Mouse (Mus musculus) testis, adult 2 months (tissue): ENCODE data around the gene Lrrk1. TPM values are rescaled to one million over a fixed set of nuclear protein-coding genes. Genes with fewer than 3 reads are reported as not detected.

Experiments used
- H3K27ac ChIP-seq: fragments of 200-500 bp; 2 replicates; pipeline ENCODE4 v1.5.1; 2012; ENCODE audit warnings: low read depth, low read length; ENCODE audit not compliant: control insufficient read depth, insufficient read depth
- H3K27me3 ChIP-seq: fragments of 200-500 bp; 2 replicates; pipeline ENCODE4 v1.6.1; 2012; ENCODE audit warnings: mild to moderate bottlenecking, low read length, moderate library complexity; ENCODE audit not compliant: control insufficient read depth, insufficient read depth
- H3K36me3 ChIP-seq: fragments of 200-500 bp; 2 replicates; pipeline ENCODE4 v1.6.1; 2012; ENCODE audit warnings: mild to moderate bottlenecking, low read length; ENCODE audit not compliant: control insufficient read depth, insufficient read depth
- H3K4me1 ChIP-seq: fragments of 200-500 bp; 2 replicates; pipeline ENCODE4 v1.6.1; 2012; ENCODE audit warnings: low read length; ENCODE audit not compliant: control insufficient read depth, insufficient read depth
- H3K4me3 ChIP-seq: fragments of 200-500 bp; 2 replicates; pipeline ENCODE4 v1.5.1; 2012; ENCODE audit warnings: low read depth, mild to moderate bottlenecking, low read length, moderate library complexity, mixed read lengths; ENCODE audit not compliant: control insufficient read depth
- CTCF ChIP-seq: fragments of 200-500 bp; IDR thresholded peaks from 2 replicates; pipeline ENCODE4 v1.5.1; 2012; ENCODE audit warnings: low read depth, mild to moderate bottlenecking, inconsistent platforms, low read length, moderate library complexity; ENCODE audit not compliant: control insufficient read depth, insufficient read depth, insufficient replicate concordance
- POLR2A ChIP-seq: fragments of 200-500 bp; IDR thresholded peaks from 2 replicates; pipeline ENCODE4 v1.6.1; 2012; ENCODE audit warnings: low read depth, mild to moderate bottlenecking, inconsistent platforms, low read length, moderate library complexity; ENCODE audit not compliant: control insufficient read depth
- polyA plus RNA-seq: library from polyadenylated mRNA; depleted of rRNA; stranded (reverse); fragments of >200 nt; gene quantifications from 2 replicates; pipeline ENCODE4 v1.2.3, GENCODE M21; 2012

Lrrk1 gene
- polyA plus RNA-seq, 1 experiment, result 2.3 TPM

GRCm38 (mm10) chr7:66241855-66242412 lies 146.2 kb downstream of the Lrrk1 start:
- no peaks in the 10 kb centered on the region for H3K27me3 ChIP-seq
- H3K4me3 ChIP-seq, result no peak overlapping the region
- H3K36me3 ChIP-seq, result no peaks in the 10 kb centered on the region
- H3K4me1 ChIP-seq, result no peaks in the 10 kb centered on the region
- H3K27ac ChIP-seq, result no peak overlapping the region
- TF ChIP-seq POLR2A (no peak), CTCF (no peak)

DNA sequence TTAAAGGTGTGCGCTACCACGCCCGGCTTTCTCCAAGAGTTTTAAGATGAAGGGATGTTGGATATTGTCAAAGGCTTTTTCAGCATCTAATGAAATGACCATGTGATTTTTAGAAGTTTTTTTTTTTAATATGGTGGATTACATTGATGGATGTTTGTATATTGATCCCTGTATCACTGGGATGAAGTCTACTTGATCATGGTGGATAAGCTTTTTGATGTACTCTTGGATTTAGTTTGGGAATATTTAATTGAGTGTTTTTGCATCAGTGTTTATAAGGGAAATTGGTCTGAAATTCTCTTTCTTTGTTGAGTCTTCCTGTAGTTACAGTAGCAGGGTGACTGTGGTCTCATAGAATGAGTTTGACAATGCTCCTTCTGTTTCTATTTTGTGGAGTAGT lies 150.0 kb downstream of the Lrrk1 start:
- Histone ChIP-seq H3K27me3 (no peaks in the 10 kb centered on the region), H3K4me3 (no peak overlapping the region), H3K27ac (no peak overlapping the region), H3K36me3 (no peaks in the 10 kb centered on the region), H3K4me1 (no peaks in the 10 kb centered on the region)
- TF ChIP-seq CTCF, result no peak
- TF ChIP-seq POLR2A, result no peak

GRCm38 (mm10) chr7:66233947-66234516 lies 154.1 kb downstream of the Lrrk1 start:
- H3K36me3 ChIP-seq, result no peaks in the 10 kb centered on the region
- H3K4me1 ChIP-seq, result no peaks in the 10 kb centered on the region
- TF ChIP-seq CTCF (no peak), POLR2A (no peak)
- H3K27me3 ChIP-seq, result no peaks in the 10 kb centered on the region
- H3K27ac ChIP-seq, result no peak overlapping the region
- H3K4me3 ChIP-seq, result no peak overlapping the region

GRCm38 (mm10) chr7:66233141-66233946 lies 154.8 kb downstream of the Lrrk1 start:
- Histone ChIP-seq H3K4me1 (no peaks in the 10 kb centered on the region), H3K27me3 (no peaks in the 10 kb centered on the region), H3K4me3 (no peak overlapping the region), H3K36me3 (no peaks in the 10 kb centered on the region), H3K27ac (no peak overlapping the region)
- TF ChIP-seq POLR2A (no peak), CTCF (no peak)

DNA sequence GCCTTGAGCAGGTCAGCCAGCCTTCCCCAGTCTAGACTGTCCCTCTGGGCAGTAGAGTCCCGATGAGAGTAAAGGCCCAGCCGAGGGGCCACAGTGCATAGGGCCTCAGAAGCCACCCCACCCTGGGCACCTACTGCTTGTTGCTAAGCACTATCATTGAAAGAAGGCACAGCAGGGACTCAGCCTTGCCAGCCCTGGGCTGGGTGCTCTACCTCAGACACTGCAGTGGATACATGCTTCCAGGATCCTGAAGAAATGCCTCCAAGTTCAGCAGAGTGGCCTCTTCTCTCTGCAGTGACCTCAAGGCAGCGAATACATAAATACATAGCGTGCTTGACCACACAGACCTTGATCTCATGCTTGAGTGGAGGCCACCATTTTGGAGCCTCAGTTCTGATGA lies 156.3 kb downstream of the Lrrk1 start:
- no peak overlapping the region for H3K4me3 ChIP-seq
- H3K27me3 ChIP-seq, result no peaks in the 10 kb centered on the region
- no peaks in the 10 kb centered on the region for H3K4me1 ChIP-seq
- no peak overlapping the region for H3K27ac ChIP-seq
- H3K36me3 ChIP-seq, result no peaks in the 10 kb centered on the region
- TF ChIP-seq POLR2A, result no peak
- no peak for TF ChIP-seq CTCF

DNA sequence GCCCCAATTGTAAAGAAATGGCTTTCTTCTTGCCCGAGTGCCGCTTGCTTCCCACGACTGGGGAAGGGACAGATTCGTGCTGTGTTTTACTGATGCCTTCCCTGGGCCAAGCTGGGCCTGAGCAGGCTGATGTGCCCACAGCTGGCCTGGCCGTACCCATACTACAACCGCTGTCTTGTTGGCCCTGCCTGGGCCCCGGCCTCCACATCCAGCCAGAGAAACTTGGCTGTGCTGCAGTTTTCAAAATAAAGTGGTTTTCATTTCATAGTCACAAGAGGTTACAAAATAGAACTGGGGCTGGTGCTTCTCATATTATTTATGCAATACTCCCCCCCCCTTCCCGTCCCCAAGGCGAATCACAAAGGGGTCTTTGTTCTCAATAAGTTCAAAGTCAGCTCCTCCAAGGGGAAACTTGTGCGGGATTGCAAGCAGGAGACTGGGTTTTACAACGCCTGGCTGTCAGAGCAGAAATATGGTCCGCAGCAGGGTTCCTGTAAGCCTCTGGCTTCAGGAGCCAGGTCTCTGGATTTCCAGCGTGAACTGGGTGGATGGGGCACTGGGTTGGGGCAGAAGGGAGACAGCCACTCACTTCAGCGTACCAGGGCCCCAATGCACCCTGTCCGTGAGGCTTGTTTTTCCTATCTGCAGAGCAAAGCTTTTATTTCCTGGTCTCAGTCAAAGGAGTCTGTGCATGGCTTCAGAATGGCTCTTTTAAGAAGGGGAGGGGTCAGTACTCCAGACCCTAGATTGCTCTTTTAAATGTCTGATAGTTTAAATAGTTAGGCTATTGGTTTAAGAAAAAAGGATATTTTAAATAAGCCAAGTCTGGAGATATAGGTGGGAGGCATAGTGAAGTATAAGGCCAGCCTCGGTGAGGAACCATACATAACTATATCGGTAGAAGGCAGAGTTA lies 157.3 kb downstream of the Lrrk1 start:
- Histone ChIP-seq H3K27ac (no peak overlapping the region), H3K4me3 (no peak overlapping the region), H3K27me3 (no peaks in the 10 kb centered on the region), H3K36me3 (no peaks in the 10 kb centered on the region), H3K4me1 (no peaks in the 10 kb centered on the region)
- no peak for TF ChIP-seq CTCF
- no peak for TF ChIP-seq POLR2A

DNA sequence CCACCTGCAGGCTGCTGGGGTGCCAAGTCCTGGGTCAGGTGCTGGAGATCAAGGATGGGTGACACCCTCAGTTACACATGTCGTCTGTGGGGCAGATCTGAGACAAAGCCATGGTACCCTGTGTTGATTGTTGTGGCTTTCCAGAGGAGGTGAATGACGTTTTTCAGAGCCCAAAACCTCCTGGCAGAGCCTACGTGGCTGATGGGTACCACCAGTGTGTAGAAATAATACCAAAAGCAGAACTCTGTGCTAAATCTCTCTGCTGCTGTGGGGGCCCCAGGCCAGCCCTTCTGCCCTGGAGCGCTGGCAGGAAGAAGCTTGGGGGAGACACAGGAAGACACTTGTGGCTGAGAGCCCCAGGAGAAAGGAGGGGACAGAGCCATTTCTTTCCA lies 157.9 kb downstream of the Lrrk1 start:
- TF ChIP-seq CTCF (no peak), POLR2A (no peak)
- Histone ChIP-seq H3K27ac (no peak overlapping the region), H3K36me3 (no peaks in the 10 kb centered on the region), H3K4me1 (no peaks in the 10 kb centered on the region), H3K27me3 (no peaks in the 10 kb centered on the region), H3K4me3 (no peak overlapping the region)
